Mouse (Mus musculus): ENCODE data around the gene Alox8. TPM values are rescaled to one million over a fixed set of nuclear protein-coding genes. Genes with fewer than 3 reads are reported as not detected.
A peak's percentile ranks its signal among the peaks of the same experiment; 100 is the strongest.

Gene Alox8
- 1 to 10 TPM; 1.2 to 2.5 TPM for total RNA-seq (2021)

- no peak for DNase-seq
- intact Hi-C loops (cut with DNase I) = loop anchor here (10.0 kb wide), 1 partner anchor 187 kb away; no protein-coding TSS in a partner anchor
These were observed at the start of gene Alox8 for GRCm38 (mm10) chr11:69197743-69198142. Alox8 (minus strand) TSS chr11:69197843.

- DNase-seq = no peak
- intact Hi-C loops (cut with DNase I) = loop anchor here (2.0 kb wide), 1 partner anchor 53 kb away; no protein-coding TSS in a partner anchor
These were observed 48.0 kb upstream of the Alox8 start for GRCm38 (mm10) chr11:69245643-69246042.

GRCm38 (mm10) chr11:69244911-69245310 is 47.3 kb upstream of the Alox8 start:
- intact Hi-C loops (cut with DNase I) = loop anchor here (2.0 kb wide), 1 partner anchor 52 kb away; no protein-coding TSS in a partner anchor
- peak; percentile 49 for DNase-seq

- no peak for DNase-seq
- intact Hi-C loops (cut with DNase I) = no loop called here
These were observed 39.2 kb upstream of the Alox8 start, which contains the start of gene Gucy2e for GRCm38 (mm10) chr11:69236926-69237260. Gucy2e (minus strand) TSS chr11:69237036.

- peak; percentile 17 for DNase-seq
- intact Hi-C loops (cut with DNase I) = no loop called here
These were observed 38.6 kb upstream of the Alox8 start for GRCm38 (mm10) chr11:69236061-69236925.

- intact Hi-C loops (cut with DNase I) = no loop called here
- peak; percentile 83 for DNase-seq
These were observed 37.8 kb upstream of the Alox8 start for GRCm38 (mm10) chr11:69235285-69236060.

GRCm38 (mm10) chr11:69233141-69233540 is 35.5 kb upstream of the Alox8 start:
- intact Hi-C loops (cut with DNase I) = no loop called here
- no peak for DNase-seq

- intact Hi-C loops (cut with DNase I) = no loop called here
- DNase-seq = no peak
These were observed 32.8 kb upstream of the Alox8 start for GRCm38 (mm10) chr11:69230420-69230819.

GRCm38 (mm10) chr11:69225715-69226114 is 28.1 kb upstream of the Alox8 start:
- intact Hi-C loops (cut with DNase I) = no loop called here

GRCm38 (mm10) chr11:69223101-69223500 is 25.5 kb upstream of the Alox8 start:
- no peak for DNase-seq
- intact Hi-C loops (cut with DNase I) = no loop called here

More at GRCm38 (mm10) chr11:69225715-69226114, 28.1 kb upstream of the Alox8 start:
- DNase-seq = no peak

GRCm38 (mm10) chr11:69221070-69221469 is 23.4 kb upstream of the Alox8 start:
- intact Hi-C loops (cut with DNase I) = no loop called here
- DNase-seq = no peak

GRCm38 (mm10) chr11:69218661-69219060 is 21.0 kb upstream of the Alox8 start:
- intact Hi-C loops (cut with DNase I) = no loop called here
- no peak for DNase-seq

- intact Hi-C loops (cut with DNase I) = no loop called here
- no peak for DNase-seq
These were observed 19.8 kb upstream of the Alox8 start for GRCm38 (mm10) chr11:69217411-69217810.

GRCm38 (mm10) chr11:69211431-69211830 is 13.8 kb upstream of the Alox8 start:
- intact Hi-C loops (cut with DNase I) = no loop called here
- peak; percentile 47 for DNase-seq

- intact Hi-C loops (cut with DNase I) = no loop called here
- DNase-seq = no peak
These were observed 5.0 kb upstream of the Alox8 start for GRCm38 (mm10) chr11:69202469-69203230.

- DNase-seq = no peak
- intact Hi-C loops (cut with DNase I) = no loop called here
These were observed 2.6 kb upstream of the Alox8 start for GRCm38 (mm10) chr11:69200231-69200630.

GRCm38 (mm10) chr11:69199251-69199650 is 1.6 kb upstream of the Alox8 start:
- no peak for DNase-seq
- intact Hi-C loops (cut with DNase I) = loop anchor here (10.0 kb wide), 1 partner anchor 186 kb away; no protein-coding TSS in a partner anchor

GRCm38 (mm10) chr11:69197194-69197593 is 449 bp downstream of the Alox8 start:
- no peak for DNase-seq
- intact Hi-C loops (cut with DNase I) = loop anchor here (10.0 kb wide), 1 partner anchor 188 kb away; no protein-coding TSS in a partner anchor

GRCm38 (mm10) chr11:69196766-69197165 is 877 bp downstream of the Alox8 start:
- DNase-seq = peak; percentile 15
- intact Hi-C loops (cut with DNase I) = loop anchor here (10.0 kb wide), 1 partner anchor 188 kb away; no protein-coding TSS in a partner anchor

GRCm38 (mm10) chr11:69192840-69193239 is 4.8 kb downstream of the Alox8 start:
- intact Hi-C loops (cut with DNase I) = loop anchor here (2.0 to 10.0 kb wide), 2 partner anchors 52 to 192 kb away; no protein-coding TSS in a partner anchor
- DNase-seq = peak; percentile 34

Data from left cerebral cortex, postnatal 4 days (tissue).